Mouse (Mus musculus) adrenal gland, postnatal 14 days (tissue): ENCODE measurements at regions not wholly inside any gene's neighbourhood (a gene's known extent, or its start where the extent isn't known, plus 50 kb on each side); places are given as distances from the start of the nearest gene placed in this dataset.

Source experiments
- DNase-seq: peaks from one replicate; pipeline ENCODE4 v3.0.0; 2021; ENCODE audit warnings: mixed read lengths

- no peak for DNase-seq
These were observed 337.7 kb downstream of the Hlx start for GRCm38 (mm10) chr1:184394559-184395194.

GRCm38 (mm10) chr1:184384088-184384823 lies 348.2 kb downstream of the Hlx start:
- DNase-seq, result no peak

GRCm38 (mm10) chr1:184378665-184379064 lies 344.6 kb upstream of the 1700056E22Rik start:
- no peak for DNase-seq

- DNase-seq, result no peak
These were observed 330.9 kb upstream of the 1700056E22Rik start for GRCm38 (mm10) chr1:184365026-184365425.

DNA sequence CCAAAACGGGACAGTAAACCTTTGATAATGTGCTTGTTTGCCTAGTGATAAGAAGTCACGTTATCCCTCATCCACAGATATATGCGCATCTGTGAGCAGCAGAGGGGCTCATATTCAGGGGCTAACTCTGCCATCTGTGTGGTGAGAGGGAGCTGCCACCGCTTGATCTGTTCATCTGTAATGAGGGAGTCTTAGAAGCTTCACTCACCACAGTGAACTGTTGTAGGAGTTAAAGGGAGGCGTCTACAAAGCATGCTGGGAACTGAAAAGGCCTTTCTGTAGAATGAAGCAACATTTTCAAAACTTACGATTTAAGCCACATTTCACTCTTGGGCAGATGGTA lies 324.1 kb upstream of the 1700056E22Rik start:
- DNase-seq, result no peak

DNA sequence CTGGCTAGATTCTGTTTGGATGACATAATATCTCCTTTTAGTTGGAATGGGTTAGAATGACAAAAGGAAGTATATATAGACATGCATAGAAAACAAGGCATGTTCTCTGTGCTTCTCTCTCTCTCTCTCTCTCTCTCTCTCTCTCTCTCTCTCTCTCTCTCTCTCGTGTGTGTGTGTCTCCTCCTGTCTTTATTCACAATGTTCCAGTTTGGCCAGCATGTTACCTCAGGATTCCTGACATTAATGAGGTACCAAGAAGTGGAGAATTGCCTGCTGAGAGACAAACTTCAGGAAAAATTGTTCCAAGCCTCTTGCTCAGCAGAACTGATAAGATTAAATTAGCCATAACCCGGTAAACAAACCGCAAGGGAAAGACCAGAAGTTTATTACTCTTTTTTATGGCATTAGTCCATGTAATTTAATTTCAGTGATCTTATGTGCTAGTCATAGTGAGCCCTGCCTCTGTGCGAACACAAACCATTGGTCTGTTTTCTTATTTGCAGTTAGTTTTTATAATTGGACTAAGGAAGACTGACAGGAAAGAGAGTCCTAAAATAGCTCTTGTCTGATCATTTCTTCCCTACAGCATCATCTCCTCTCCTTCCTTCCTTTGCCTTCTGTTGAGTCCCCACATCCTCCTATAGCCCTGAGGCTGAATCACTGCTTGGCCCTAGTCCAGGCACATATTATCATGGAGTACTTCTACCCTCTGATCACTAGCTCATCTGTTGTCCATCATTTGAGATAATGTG lies 323.5 kb upstream of the 1700056E22Rik start:
- no peak for DNase-seq

DNA sequence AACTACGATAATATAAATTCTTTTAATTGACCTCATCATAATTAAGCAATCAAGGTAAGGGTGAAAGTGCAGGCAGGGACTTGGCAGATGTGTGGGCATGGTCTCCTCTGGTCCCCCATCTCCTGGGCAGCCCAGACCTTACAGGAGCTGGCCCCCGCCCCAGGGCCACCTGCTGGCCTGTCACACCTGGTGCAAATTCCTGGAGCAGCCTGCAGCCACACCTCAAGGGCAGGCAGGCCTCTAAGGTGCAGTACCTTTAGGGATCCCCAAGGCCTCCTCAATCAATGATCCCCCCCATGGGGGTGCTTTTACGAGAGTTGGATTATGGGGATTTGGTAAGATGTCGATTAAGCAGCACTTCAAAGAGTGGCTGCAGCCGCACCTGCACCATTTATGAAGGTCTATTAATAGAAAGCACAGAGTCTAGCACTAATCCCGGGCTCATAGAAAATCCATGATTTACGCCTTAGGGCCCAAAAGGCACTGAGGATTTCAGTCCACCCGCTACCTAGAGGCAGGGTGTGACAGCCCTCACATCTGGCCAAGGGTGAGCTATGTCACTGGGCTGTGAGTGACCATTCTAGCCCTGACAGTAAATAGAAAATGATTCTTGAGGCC lies 319.8 kb upstream of the 1700056E22Rik start:
- DNase-seq, result no peak

GRCm38 (mm10) chr1:184351760-184352159 lies 317.7 kb upstream of the 1700056E22Rik start:
- no peak for DNase-seq

DNA sequence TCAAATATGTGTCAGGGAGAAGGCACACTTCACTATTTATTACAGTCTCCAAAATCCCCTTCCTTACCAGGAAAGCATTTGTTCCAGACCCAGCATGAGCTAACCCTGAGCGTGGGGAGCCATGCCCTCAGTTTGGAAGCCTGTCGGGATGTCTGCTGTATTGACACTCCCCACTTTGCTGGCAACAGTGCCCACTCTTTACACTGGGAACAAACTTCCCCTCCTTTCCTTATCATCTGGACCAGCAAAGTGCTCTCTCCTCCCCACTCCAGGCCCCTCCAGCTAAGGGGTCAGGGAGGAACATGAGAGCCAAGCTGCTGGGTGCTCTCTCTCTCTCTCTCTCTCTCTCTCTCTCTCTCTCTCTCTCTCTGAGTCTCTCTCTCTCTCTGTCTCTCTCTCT lies 310.7 kb upstream of the 1700056E22Rik start:
- DNase-seq, result no peak

DNA sequence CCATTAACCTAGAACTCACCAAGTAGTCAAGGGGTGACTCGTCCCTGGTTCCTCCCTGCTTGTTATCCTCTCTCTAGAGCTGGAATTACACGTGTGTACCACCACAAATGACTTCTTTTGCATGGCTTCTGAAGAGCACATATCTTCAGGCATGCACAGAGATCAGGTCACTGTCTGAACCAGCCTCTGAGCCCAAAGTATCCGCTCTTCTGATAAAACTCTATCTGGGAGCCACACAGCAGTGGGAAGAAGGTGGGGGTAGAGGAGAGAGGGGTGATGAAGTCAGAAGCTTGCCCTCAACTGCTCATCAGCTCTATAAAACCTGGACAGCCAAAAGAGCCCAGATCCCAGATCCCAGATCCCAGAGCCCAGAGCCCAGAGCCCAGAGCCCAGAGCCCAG lies 301.9 kb upstream of the 1700056E22Rik start:
- DNase-seq, result no peak

DNA sequence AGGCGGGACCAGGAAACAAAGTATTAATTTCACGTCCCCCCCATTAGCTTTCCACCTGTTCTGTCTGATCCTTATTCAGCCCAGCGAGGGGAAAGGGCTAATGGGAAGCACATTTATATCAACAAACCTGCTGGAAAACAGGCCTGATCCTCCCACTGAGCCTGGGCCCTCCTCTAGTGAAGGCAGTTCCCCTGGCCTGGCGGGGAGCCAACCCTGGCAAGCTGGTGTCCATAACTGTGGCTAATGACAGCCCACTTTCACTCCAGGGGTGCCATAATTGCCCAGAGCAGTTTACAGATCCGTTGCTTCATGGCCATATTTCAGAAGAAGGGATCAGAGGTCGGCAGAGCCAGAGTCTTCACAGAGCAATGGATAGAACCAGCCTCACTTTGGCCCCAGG lies 301.2 kb upstream of the 1700056E22Rik start:
- DNase-seq, result peak; percentile 9

DNA sequence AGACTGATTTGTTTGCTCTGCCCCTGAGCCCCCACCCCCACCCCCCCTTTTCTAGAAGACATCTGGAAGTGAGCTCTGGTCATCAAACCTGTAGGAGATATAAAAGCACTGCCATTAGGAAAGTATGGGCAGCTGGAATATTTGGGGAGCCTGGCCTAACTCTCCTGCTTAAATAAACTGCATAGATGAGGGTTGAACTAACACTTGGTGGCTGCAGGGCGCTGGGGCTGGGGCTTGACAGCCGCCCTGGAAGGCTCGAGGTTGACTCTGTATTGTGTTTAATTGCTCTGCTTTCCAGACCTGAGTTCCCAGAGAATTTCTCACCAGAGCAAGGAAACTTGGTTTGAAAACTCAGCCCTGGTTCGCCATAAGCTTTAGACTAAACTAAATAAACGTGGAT lies 300.7 kb upstream of the 1700056E22Rik start:
- DNase-seq, result no peak

DNA sequence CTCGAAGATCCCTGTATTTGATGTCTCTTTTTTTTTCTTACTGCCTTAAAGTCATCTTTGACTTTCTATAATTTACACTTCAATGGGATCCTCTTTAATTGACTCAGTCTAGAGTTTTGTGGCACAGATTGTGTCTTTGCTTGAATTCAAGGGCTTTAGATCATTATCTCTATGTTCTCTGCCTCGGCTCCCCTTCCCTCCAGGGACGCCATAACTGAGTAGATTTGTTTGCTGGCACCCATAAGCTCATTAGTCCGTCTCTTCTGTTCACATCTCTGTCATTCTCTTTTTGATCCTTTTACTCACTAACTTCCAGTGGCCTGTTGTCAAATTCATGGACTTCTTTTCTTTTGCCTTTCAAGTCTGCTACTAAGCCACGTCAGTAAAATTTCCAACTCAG lies 299.0 kb upstream of the 1700056E22Rik start:
- no peak for DNase-seq

GRCm38 (mm10) chr1:184330516-184331350 lies 296.6 kb upstream of the 1700056E22Rik start:
- DNase-seq, result no peak

DNA sequence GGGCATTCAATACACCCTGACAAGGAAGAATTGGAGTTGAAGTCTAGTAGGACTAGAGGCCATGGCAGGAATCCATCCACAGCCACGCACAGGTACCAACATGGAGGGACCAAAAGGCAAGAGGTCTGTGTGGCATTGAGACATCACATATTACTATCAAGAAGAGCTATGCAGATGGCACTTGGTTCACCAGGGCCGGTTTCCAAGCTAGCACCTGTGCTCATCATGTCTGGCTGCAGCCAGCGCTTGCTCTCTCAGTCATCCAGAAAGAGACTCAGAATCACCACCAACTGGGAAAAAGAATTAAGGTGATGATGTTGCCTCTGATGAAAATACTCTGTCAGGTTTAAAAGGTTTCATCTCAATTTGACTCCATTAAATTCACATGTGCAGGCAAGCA lies 292.1 kb upstream of the 1700056E22Rik start:
- no peak for DNase-seq

DNA sequence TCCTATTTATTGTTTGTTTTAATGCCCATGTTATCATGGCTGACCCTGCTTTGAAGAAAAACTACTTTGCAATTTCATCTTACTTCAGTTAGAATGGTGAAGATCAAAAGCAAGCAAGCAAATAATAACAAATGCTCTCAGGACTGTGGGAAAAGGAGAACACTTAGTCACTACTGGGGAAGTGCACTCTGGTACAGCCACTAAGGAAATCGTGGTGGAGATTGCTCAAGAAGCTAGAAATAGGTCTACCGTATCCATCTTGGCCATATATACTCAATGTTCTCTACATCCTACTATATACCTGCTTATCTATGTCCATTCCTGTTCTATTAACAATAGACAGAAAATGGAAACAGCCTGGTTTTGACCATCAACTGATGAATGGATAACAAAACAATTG lies 290.1 kb upstream of the 1700056E22Rik start:
- DNase-seq, result no peak

GRCm38 (mm10) chr1:184320521-184321177 lies 286.5 kb upstream of the 1700056E22Rik start:
- no peak for DNase-seq

GRCm38 (mm10) chr1:184310185-184310815 lies 276.2 kb upstream of the 1700056E22Rik start:
- no peak for DNase-seq

- no peak for DNase-seq
These were observed 270.7 kb upstream of the 1700056E22Rik start for GRCm38 (mm10) chr1:184304813-184305212.

GRCm38 (mm10) chr1:184304204-184304603 lies 270.1 kb upstream of the 1700056E22Rik start:
- no peak for DNase-seq

- DNase-seq, result no peak
These were observed 264.6 kb upstream of the 1700056E22Rik start for GRCm38 (mm10) chr1:184298701-184299100.
